Mouse (Mus musculus) embryonic fibroblast, embryonic 13.5 days (primary cell): Measurements from ENCODE around the gene Oas1e.

ENCODE experiments used
- CTCF ChIP-seq: IDR thresholded peaks from 2 replicates; pipeline ENCODE4 v1.5.1; 2011; ENCODE audit warnings: mild to moderate bottlenecking, control low read depth, low read length, moderate library complexity, borderline replicate concordance; ENCODE audit not compliant: insufficient read depth
- POLR2A ChIP-seq: IDR thresholded peaks from 2 replicates; pipeline ENCODE4 v1.6.1; 2011; ENCODE audit warnings: low read depth, mild to moderate bottlenecking, control low read depth, low read length, moderate library complexity

DNA sequence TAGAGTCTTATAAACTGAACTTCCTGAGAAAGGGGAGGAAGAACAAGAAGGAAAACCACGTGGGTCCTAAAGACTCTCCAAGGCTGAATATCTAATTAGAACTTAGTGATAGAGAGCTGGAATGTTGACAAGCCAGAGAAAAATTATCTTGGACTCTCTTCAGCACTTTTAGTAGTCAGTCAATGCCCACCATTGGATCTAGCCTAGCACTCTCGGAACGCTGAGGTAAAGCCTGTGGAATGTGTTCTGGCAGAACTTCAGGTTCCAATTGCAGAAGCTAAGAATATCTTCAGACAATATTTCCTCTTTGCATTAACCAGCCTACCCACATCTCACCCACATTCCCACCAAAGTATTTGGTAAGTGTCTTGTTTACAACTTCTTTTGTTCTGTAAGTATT, 15.4 kb downstream of the Oas1e start:
- TF ChIP-seq CTCF (no peak), POLR2A (no peak)
